Mouse (Mus musculus) heart, postnatal 0 days (tissue): Measurements from ENCODE around the gene 4933407L21Rik. TPM values are rescaled to one million over a fixed set of nuclear protein-coding genes. Genes with fewer than 3 reads are reported as not detected.
A peak's percentile ranks its signal among the peaks of the same experiment; 100 is the strongest.

Source experiments
- ATAC-seq: fragments of 200-750 bp; cut with Nextera tagmentation; 2 replicates; pipeline ENCODE4 v1.8.0; 2017; ENCODE audit warnings: low read depth, moderate number of reproducible peaks, moderate library complexity; ENCODE audit not compliant: insufficient read depth
- DNase-seq: peaks from one replicate; pipeline ENCODE4 v3.0.0-alpha.2; 2016; ENCODE audit warnings: low spot score
- H3K27ac ChIP-seq: fragments of 300-500 bp; sonication (generic); 2 replicates; pipeline ENCODE4 v1.5.1; 2014; ENCODE audit warnings: low read depth, mild to moderate bottlenecking
- H3K27me3 ChIP-seq: fragments of 300-500 bp; sonication (generic); 2 replicates; pipeline ENCODE4 v1.6.1; 2014; ENCODE audit warnings: low read length, mixed read lengths; ENCODE audit not compliant: control insufficient read depth, insufficient read depth
- H3K36me3 ChIP-seq: fragments of 300-500 bp; sonication (generic); replicated peaks from 2 replicates; pipeline ENCODE4 v1.6.1; 2014; ENCODE audit warnings: low read length, mixed read lengths; ENCODE audit not compliant: control insufficient read depth, insufficient read depth
- H3K4me1 ChIP-seq: fragments of 300-500 bp; sonication (generic); 2 replicates; pipeline ENCODE4 v1.6.1; 2014; ENCODE audit warnings: antibody characterized with exemption; ENCODE audit not compliant: control insufficient read depth, insufficient read depth
- H3K4me2 ChIP-seq: fragments of 300-500 bp; sonication (generic); 2 replicates; pipeline ENCODE4 v1.6.1; 2014; ENCODE audit warnings: low read depth, mild to moderate bottlenecking, low read length, moderate library complexity
- H3K4me3 ChIP-seq: fragments of 300-500 bp; sonication (generic); 2 replicates; pipeline ENCODE4 v1.5.1; 2014; ENCODE audit warnings: low read depth, low read length
- H3K9ac ChIP-seq: fragments of 300-500 bp; sonication (generic); replicated peaks from 2 replicates; pipeline ENCODE4 v1.6.1; 2014; ENCODE audit warnings: low read depth, low read length, mixed read lengths
- H3K9me3 ChIP-seq: fragments of 300-500 bp; sonication (generic); replicated peaks from 2 replicates; pipeline ENCODE4 v1.6.1; 2016; ENCODE audit warnings: low read length; ENCODE audit not compliant: control insufficient read depth
- CTCF ChIP-seq: IDR thresholded peaks from 2 replicates; pipeline ENCODE4 v1.5.1; 2016; ENCODE audit warnings: antibody characterized with exemption, control low read depth, low read depth
- EP300 ChIP-seq: IDR thresholded peaks from 2 replicates; pipeline ENCODE4 v1.6.1; 2016; ENCODE audit warnings: antibody characterized with exemption, low read depth
- WGBS: fragments of 180-500 bp; shearing (Covaris S2); extraction: QIAGEN DNeasy Blood & Tissue Kit; methylation state at CpG from one replicate; pipeline ENCODE4 v1.1.7; 2014; 5-methylcytosine and 5-hydroxymethylcytosine counted together
- polyA plus RNA-seq: library from polyadenylated mRNA; unstranded; fragments of >200 nt; fragmentation: Nextera tagmentation; extraction: Ambion mirVana; gene quantifications from 2 replicates; pipeline ENCODE4 v1.2.1, GENCODE M21; 2015
- total RNA-seq: library from RNA; depleted of rRNA; stranded (reverse); fragments of >200 nt; gene quantifications from 2 replicates; pipeline ENCODE4 v1.2.3, GENCODE M21; 2014; ENCODE audit warnings: low replicate concordance

4933407L21Rik gene
- total and polyA plus RNA-seq, 2 experiments from 2014 or later: not detected

- Histone ChIP-seq H3K4me1 (peaks cover 72% of the 10 kb centered on the region), H3K27ac (no peak overlapping the region), H3K36me3 (peaks cover 15% of the 10 kb centered on the region; the same call in 1 of the 2 replicates), H3K4me2 (no peak overlapping the region), H3K4me3 (no peak overlapping the region), H3K9ac (no peak overlapping the region), H3K9me3 (no peaks in the 10 kb centered on the region), H3K27me3 (no peaks in the 10 kb centered on the region)
- DNase-seq (no peak), ATAC-seq (no peak)
- TF ChIP-seq CTCF (peak; percentile 28), EP300 (no peak)
Measured at GRCm38 (mm10) chr1:85899388-85899761, 28.9 kb upstream of the 4933407L21Rik start.

DNA sequence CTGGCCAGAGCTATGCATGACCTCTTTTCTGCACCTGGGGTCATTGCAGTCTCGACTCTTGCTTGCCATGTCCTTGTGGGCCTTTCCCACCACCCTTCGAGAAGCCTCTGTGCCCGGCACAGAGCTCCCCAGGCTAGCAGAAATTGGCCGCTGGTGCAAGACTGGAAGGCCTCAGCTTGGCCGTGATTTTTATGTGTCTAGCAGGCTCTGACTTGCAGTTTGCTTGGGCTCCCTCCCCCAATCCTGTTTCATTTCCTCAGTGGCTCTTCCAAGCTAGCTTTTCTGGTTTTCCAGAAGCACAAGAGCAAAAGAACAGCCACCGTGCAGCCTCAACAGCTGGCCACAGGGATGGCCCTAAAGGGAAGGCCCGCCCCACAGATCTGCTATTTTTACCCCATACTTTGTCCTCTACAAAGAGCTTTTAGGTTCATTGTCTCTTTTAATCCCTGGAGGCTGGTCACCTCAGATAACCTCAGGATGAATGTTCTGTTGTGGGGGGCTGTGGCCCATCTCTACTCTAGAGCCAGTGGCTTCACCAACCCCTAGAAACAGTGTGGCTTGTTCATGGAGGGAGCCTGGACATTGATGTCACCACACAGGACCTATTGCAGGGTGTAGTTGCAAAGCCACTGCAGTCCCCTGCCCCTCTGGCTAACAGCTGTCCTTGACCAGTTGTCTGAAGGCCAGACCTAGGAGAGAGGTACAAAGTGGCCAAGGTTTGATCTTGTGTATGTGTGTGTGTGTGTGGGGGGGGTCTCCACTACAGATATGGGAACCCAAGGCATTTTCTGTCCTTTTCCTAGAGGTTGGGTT lies 27.6 kb upstream of the 4933407L21Rik start:
- Histone ChIP-seq H3K4me2 (no peak overlapping the region), H3K9me3 (no peaks in the 10 kb centered on the region), H3K9ac (no peak overlapping the region), H3K4me3 (no peak overlapping the region), H3K4me1 (peaks cover 71% of the 10 kb centered on the region), H3K27ac (peak overlapping the region; percentile 73), H3K36me3 (peaks cover 27% of the 10 kb centered on the region), H3K27me3 (no peaks in the 10 kb centered on the region)
- ATAC-seq (no peak), DNase-seq (peak; percentile 16)
- 42% methylated on average over 7 of the region's 7 CpGs for WGBS
- TF ChIP-seq EP300 (no peak), CTCF (no peak)

GRCm38 (mm10) chr1:85901516-85902107 lies 26.7 kb upstream of the 4933407L21Rik start:
- Histone ChIP-seq H3K4me1 (peaks cover 62% of the 10 kb centered on the region), H3K27ac (peak overlapping the region; percentile 49), H3K36me3 (peaks cover 36% of the 10 kb centered on the region), H3K27me3 (no peaks in the 10 kb centered on the region), H3K4me2 (peak overlapping the region; percentile 0; the same call in 1 of the 2 replicates), H3K9me3 (no peaks in the 10 kb centered on the region), H3K4me3 (no peak overlapping the region), H3K9ac (no peak overlapping the region)
- WGBS: 14% methylated on average over 3 of the region's 3 CpGs
- ATAC-seq (peak; percentile 56), DNase-seq (no peak)
- TF ChIP-seq EP300: peak; percentile 24; the same call in 1 of the 2 replicates
- no peak for TF ChIP-seq CTCF

- H3K4me3 ChIP-seq: no peak overlapping the region
- H3K27ac ChIP-seq: 0 out of 2 replicates have a peak overlapping the region, but pooled peaks have one; percentile 49
- peak overlapping the region; percentile 0; the same call in 1 of the 2 replicates for H3K4me2 ChIP-seq
- DNase-seq (peak; percentile 62), ATAC-seq (peak; percentile 75)
- 6% methylated on average over 7 of the region's 7 CpGs for WGBS
- peaks cover 41% of the 10 kb centered on the region for H3K36me3 ChIP-seq
- no peak overlapping the region for H3K9ac ChIP-seq
- no peak for TF ChIP-seq EP300
- no peak for TF ChIP-seq CTCF
- no peaks in the 10 kb centered on the region for H3K27me3 ChIP-seq
- no peaks in the 10 kb centered on the region for H3K9me3 ChIP-seq
- H3K4me1 ChIP-seq: peaks cover 57% of the 10 kb centered on the region
Measured at GRCm38 (mm10) chr1:85902108-85902561, 26.1 kb upstream of the 4933407L21Rik start.

GRCm38 (mm10) chr1:85906892-85907291 lies 21.4 kb upstream of the 4933407L21Rik start:
- peaks cover 52% of the 10 kb centered on the region for H3K36me3 ChIP-seq
- DNase-seq (no peak), ATAC-seq (peak; percentile 47)
- no peak for TF ChIP-seq CTCF
- no peak for TF ChIP-seq EP300
- 39% methylated on average over 12 of the region's 12 CpGs for WGBS
- no peaks in the 10 kb centered on the region for H3K27me3 ChIP-seq
- H3K9ac ChIP-seq: no peak overlapping the region
- H3K4me1 ChIP-seq: peaks cover 17% of the 10 kb centered on the region
- no peak overlapping the region for H3K4me3 ChIP-seq
- no peaks in the 10 kb centered on the region for H3K9me3 ChIP-seq
- no peak overlapping the region for H3K27ac ChIP-seq
- no peak overlapping the region for H3K4me2 ChIP-seq
